Mouse (Mus musculus) myocyte (in vitro differentiated cells): ENCODE data around the gene Cdadc1. TPM values are rescaled to one million over a fixed set of nuclear protein-coding genes. Genes with fewer than 3 reads are reported as not detected.
A peak's percentile ranks its signal among the peaks of the same experiment; 100 is the strongest.
"Not testable (repeated sequence)": the region's sequence is repeated elsewhere in the genome, so short reads cannot be mapped to it uniquely, and the experiment has no call there.

Experiments
- H3K27me3 ChIP-seq: one replicate; pipeline ENCODE4 v1.6.1; 2011; ENCODE audit not compliant: control insufficient read depth, insufficient read depth, insufficient read length
- H3K36me3 ChIP-seq: one replicate; pipeline ENCODE4 v1.6.1; 2011; ENCODE audit not compliant: control insufficient read depth, insufficient read depth
- H3K4me2 ChIP-seq: one replicate; pipeline ENCODE4 v1.6.1; 2011; ENCODE audit warnings: low read depth, control low read depth
- H3K4me3 ChIP-seq: one replicate; pipeline ENCODE4 v1.5.1; 2011; ENCODE audit warnings: mild to moderate bottlenecking, control low read depth, moderate library complexity
- H3K79me2 ChIP-seq: one replicate; pipeline ENCODE4 v1.6.1; 2011; ENCODE audit not compliant: control insufficient read depth, insufficient read depth
- H3ac ChIP-seq: one replicate; pipeline ENCODE4 v1.6.1; 2011; ENCODE audit not compliant: control insufficient read depth, insufficient read length
- CEBPB ChIP-seq: IDR thresholded peaks from 2 replicates; pipeline ENCODE4 v1.6.1; 2011; ENCODE audit warnings: mild to moderate bottlenecking, moderate library complexity; ENCODE audit not compliant: poor library complexity, insufficient read depth, severe bottlenecking
- E2F4 ChIP-seq: IDR thresholded peaks from one replicate; pipeline ENCODE4 v1.6.1; 2011; ENCODE audit warnings: mild to moderate bottlenecking, control low read depth, moderate library complexity; ENCODE audit not compliant: insufficient read depth
- MAX ChIP-seq: IDR thresholded peaks from one replicate; pipeline ENCODE4 v1.6.1; 2011; ENCODE audit warnings: low read depth, mild to moderate bottlenecking, control low read depth
- MYOD1 ChIP-seq, 3 experiments: IDR thresholded peaks; one replicate each; pipeline ENCODE4 v1.6.1; 2011; ENCODE audit warnings: control low read depth in 2 of 3, low read depth in 2 of 3, mild to moderate bottlenecking in 2 of 3, moderate library complexity in 1 of 3; ENCODE audit not compliant: insufficient read length in 2 of 3, control insufficient read depth in 1 of 3
- MYOG ChIP-seq, 3 experiments: IDR thresholded peaks; one replicate each; pipeline ENCODE4 v1.6.1; 2011; ENCODE audit warnings: control low read depth in 2 of 3, low read depth in 2 of 3, mild to moderate bottlenecking in 2 of 3; ENCODE audit not compliant: insufficient read length in 2 of 3, control insufficient read depth in 1 of 3, insufficient read depth in 1 of 3
- POLR2A ChIP-seq: IDR thresholded peaks from one replicate; pipeline ENCODE4 v1.6.1; 2011; ENCODE audit warnings: low read depth, mild to moderate bottlenecking, control low read depth, moderate library complexity; ENCODE audit not compliant: insufficient read length
- POLR2AphosphoS2 ChIP-seq: IDR thresholded peaks from one replicate; pipeline ENCODE4 v1.6.1; 2011; ENCODE audit warnings: low read depth, control low read depth; ENCODE audit not compliant: insufficient read length
- REST ChIP-seq: IDR thresholded peaks from one replicate; pipeline ENCODE4 v1.6.1; 2011; ENCODE audit warnings: mild to moderate bottlenecking, control low read depth, moderate library complexity; ENCODE audit not compliant: insufficient read depth, insufficient read length
- SRF ChIP-seq: IDR thresholded peaks from one replicate; pipeline ENCODE4 v1.6.1; 2011; ENCODE audit warnings: low read depth; ENCODE audit not compliant: control insufficient read depth, insufficient read length
- TCF12 ChIP-seq: IDR thresholded peaks from one replicate; pipeline ENCODE4 v1.6.1; 2011; ENCODE audit warnings: mild to moderate bottlenecking, control low read depth; ENCODE audit not compliant: poor library complexity, insufficient read depth, severe bottlenecking
- TCF3 ChIP-seq: IDR thresholded peaks from one replicate; pipeline ENCODE4 v1.6.1; 2011; ENCODE audit warnings: low read depth, control low read depth; ENCODE audit not compliant: insufficient read length
- USF1 ChIP-seq: IDR thresholded peaks from one replicate; pipeline ENCODE4 v1.6.1; 2011; ENCODE audit warnings: low read depth, mild to moderate bottlenecking, control low read depth, moderate library complexity
- polyA plus RNA-seq: library from polyadenylated mRNA; unstranded; fragments of >200 nt; fragmentation: generic; extraction: Trizol; gene quantifications from one replicate; pipeline ENCODE4 v1.2.1, GENCODE M21; 2012; ENCODE audit warnings: missing spikeins

Cdadc1 gene
- polyA plus RNA-seq, 1 experiment: 10.5 TPM

DNA sequence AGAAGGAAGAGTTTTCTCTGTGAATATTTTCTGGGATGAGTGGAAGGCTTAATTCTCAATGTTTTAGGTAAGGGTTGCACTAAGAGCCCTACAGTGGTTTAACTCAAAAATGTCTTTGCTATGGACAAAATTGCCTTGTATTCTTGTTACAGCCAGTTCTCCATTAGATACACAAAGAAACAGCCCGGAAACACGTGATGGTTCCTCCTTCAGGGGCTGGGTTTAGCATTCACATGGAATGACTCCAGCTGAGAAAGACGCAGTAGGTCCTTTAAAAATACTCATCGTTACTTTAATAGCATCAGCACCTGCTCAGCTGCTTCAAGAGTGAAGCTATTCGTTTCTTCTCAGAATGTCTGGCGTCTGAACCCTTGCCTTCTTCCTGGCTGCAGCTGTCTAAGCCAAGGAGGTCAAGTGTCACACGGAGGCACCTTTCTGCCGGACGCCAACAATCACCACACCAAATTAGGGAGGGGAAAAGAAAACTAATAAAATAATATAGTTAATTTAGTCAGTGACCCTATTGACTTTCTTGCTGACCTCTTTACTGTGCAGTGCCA lies 26.6 kb upstream of the Cdadc1 start:
- Histone ChIP-seq H3ac (no peak overlapping the region), H3K36me3 (no peaks in the 10 kb centered on the region), H3K27me3 (peaks cover 19% of the 10 kb centered on the region), H3K4me2 (peak overlapping the region; percentile 45), H3K79me2 (no peaks in the 10 kb centered on the region), H3K4me3 (no peak overlapping the region)
- TF ChIP-seq REST (no peak), TCF12 (peak; percentile 70), USF1 (peak; percentile 66), MYOG (IDR thresholded peaks at IDR 0.05; ENCODE audit: control insufficient read depth in 1 of 3, insufficient read depth in 1 of 3, insufficient read length in 2 of 3, low read depth in 2 of 3) (peak; percentile 37 to 84 (median 83)), MYOD1 (IDR thresholded peaks at IDR 0.05; ENCODE audit: control insufficient read depth in 1 of 3, insufficient read length in 2 of 3, low read depth in 2 of 3) (peak; percentile 65 to 88 (median 81))

DNA sequence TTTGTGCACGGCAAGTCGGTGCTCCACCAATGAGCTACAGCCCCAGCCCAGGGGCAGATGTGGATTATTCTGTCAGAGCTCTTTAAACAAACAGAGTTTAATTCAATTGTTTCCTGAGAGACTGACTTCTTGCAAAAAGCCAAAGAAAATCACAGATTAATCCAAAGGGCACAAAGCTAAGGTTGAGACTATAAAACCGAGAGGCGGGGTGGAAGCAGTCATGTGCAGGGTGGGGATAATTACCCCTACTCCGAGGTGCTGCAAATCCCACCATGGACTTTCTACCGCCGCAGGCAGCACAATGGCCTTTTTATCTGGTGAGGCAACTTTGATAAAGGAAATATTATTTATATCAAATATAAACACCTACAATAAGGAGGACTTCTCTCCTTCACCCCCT lies 19.0 kb upstream of the Cdadc1 start:
- no peaks in the 10 kb centered on the region for H3K79me2 ChIP-seq
- TF ChIP-seq CEBPB (no peak), MYOD1 (IDR thresholded peaks at IDR 0.05; ENCODE audit: control insufficient read depth in 1 of 3, insufficient read length in 2 of 3, low read depth in 2 of 3) (no peak), TCF3 (no peak), POLR2A (no peak), POLR2AphosphoS2 (no peak), TCF12 (no peak), REST (no peak), E2F4 (no peak), MAX (no peak), SRF (no peak), USF1 (no peak), MYOG (IDR thresholded peaks at IDR 0.05; ENCODE audit: control insufficient read depth in 1 of 3, insufficient read depth in 1 of 3, insufficient read length in 2 of 3, low read depth in 2 of 3) (no peak)
- H3ac ChIP-seq: no peak overlapping the region
- no peak overlapping the region for H3K4me3 ChIP-seq
- no peaks in the 10 kb centered on the region for H3K36me3 ChIP-seq
- H3K4me2 ChIP-seq: no peak overlapping the region
- no peaks in the 10 kb centered on the region for H3K27me3 ChIP-seq

DNA sequence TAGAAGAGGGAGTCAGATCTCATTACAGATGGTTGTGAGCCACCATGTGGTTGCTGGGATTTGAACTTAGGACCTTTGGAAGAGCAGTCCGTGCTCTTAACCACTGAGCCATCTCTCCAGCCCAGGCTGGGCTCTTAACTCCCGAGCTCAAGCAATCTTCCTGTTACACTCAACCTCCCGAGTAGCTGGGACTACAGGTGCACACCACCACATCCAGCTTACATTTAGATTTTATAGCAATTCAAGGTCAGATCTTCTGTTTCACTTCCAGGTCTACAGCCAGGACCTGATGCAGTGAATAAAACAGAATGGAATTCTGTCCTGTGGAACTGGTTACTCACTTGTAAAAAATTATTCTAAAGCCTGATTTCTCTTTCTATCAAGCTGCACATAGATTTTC lies 16.4 kb upstream of the Cdadc1 start:
- H3K27me3 ChIP-seq, H3K79me2 ChIP-seq, H3K4me2 ChIP-seq, H3K4me3 ChIP-seq, H3K36me3 ChIP-seq, H3ac ChIP-seq: not testable (repeated sequence)

DNA sequence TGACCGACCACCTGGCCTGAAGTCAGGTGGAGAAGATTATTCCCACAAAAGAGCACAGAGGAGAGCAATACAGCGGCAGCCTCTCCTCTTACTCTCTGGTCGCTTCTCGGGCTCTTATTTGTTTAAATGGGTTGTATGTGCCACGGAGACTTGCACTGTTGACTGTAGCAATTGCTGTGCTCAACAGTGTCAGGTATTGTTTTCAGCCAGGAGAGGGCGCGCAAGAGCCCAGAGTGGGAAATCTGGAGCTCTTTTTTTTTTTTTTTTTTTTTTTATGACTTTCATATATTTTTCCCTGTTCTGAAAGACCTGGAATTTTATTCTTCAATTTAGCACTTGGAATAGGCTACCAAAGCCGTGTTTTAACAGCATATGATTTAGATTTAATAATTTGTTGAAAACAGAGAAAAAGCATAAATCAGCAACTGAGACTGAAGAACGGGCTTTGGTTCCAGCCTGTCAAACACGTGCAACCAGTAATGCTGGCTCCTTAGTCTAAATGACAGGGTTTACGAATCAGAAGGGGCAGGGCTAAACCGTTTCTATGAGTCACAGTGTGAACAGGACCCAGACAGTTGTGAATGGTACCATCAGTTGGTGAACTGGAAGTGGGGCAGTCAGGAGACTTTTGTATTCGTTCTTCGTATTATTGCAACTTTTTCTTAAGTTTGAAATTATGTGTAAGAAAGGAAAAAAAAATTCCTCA lies 15.3 kb upstream of the Cdadc1 start:
- TF ChIP-seq CEBPB (no peak), E2F4 (no peak), MYOG (IDR thresholded peaks at IDR 0.05; ENCODE audit: control insufficient read depth in 1 of 3, insufficient read depth in 1 of 3, insufficient read length in 2 of 3, low read depth in 2 of 3) (no peak), POLR2A (no peak), USF1 (no peak)
- no peaks in the 10 kb centered on the region for H3K36me3 ChIP-seq
- no peak overlapping the region for H3K4me2 ChIP-seq
- no peaks in the 10 kb centered on the region for H3K27me3 ChIP-seq
- H3ac ChIP-seq: no peak overlapping the region
- H3K4me3 ChIP-seq: no peak overlapping the region
- H3K79me2 ChIP-seq: no peaks in the 10 kb centered on the region

DNA sequence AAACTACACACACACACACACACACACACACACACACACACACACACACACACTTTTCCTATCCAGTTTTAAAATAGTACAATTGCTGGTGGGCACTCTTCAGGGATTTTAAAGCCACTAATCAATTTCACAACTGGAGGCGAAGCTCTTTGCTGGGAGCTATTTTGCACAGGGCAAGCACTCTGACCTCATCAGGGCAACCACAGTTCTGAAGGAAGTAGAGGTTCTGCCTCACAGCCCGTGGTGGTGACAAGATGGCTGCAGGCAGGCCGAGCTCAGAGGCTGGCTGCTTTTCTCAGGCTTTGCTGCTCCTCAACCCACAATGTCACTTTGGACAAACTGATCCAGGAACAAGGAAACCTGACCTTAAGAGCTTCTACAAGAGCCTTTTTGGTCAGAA lies 9.3 kb upstream of the Cdadc1 start:
- Histone ChIP-seq H3K27me3 (no peaks in the 10 kb centered on the region), H3K36me3 (no peaks in the 10 kb centered on the region), H3ac (no peak overlapping the region), H3K79me2 (no peaks in the 10 kb centered on the region), H3K4me2 (no peak overlapping the region), H3K4me3 (no peak overlapping the region)
- TF ChIP-seq TCF12 (no peak), MYOG (IDR thresholded peaks at IDR 0.05; ENCODE audit: control insufficient read depth in 1 of 3, insufficient read depth in 1 of 3, insufficient read length in 2 of 3, low read depth in 2 of 3) (no peak), USF1 (no peak), MAX (no peak)
